Mouse (Mus musculus): ENCODE results near the gene Gm10271.

Gene Gm10271

GRCm38 (mm10) chr10:116980273-116980672 lies 7.9 kb upstream of the Gm10271 start:
- in situ Hi-C loops (cut with MboI; ENCODE audit: unreplicated experiment in 2 of 2), result loop anchor here (5.0 kb wide), 2 partner anchors 52 to 57 kb away; no protein-coding TSS in a partner anchor

- in situ Hi-C loops (cut with MboI; ENCODE audit: unreplicated experiment in 2 of 2), result no loop called here
Measured at GRCm38 (mm10) chr10:116978841-116979240, 6.4 kb upstream of the Gm10271 start.

GRCm38 (mm10) chr10:116977858-116978257 lies 5.4 kb upstream of the Gm10271 start:
- in situ Hi-C loops (cut with MboI; ENCODE audit: unreplicated experiment in 2 of 2), result no loop called here

GRCm38 (mm10) chr10:116977455-116977854 lies 5.0 kb upstream of the Gm10271 start:
- in situ Hi-C loops (cut with MboI; ENCODE audit: unreplicated experiment in 2 of 2), result no loop called here

GRCm38 (mm10) chr10:116968741-116969140 lies 3.7 kb downstream of the Gm10271 start:
- in situ Hi-C loops (cut with MboI; ENCODE audit: unreplicated experiment in 2 of 2), result no loop called here

- in situ Hi-C loops (cut with MboI; ENCODE audit: unreplicated experiment in 2 of 2), result no loop called here
Measured at GRCm38 (mm10) chr10:116966065-116966464, 6.3 kb downstream of the Gm10271 start.

GRCm38 (mm10) chr10:116965297-116965696 lies 7.1 kb downstream of the Gm10271 start:
- in situ Hi-C loops (cut with MboI; ENCODE audit: unreplicated experiment in 2 of 2), result no loop called here

- in situ Hi-C loops (cut with MboI; ENCODE audit: unreplicated experiment in 2 of 2), result no loop called here
Measured at GRCm38 (mm10) chr10:116964571-116964970, 7.8 kb downstream of the Gm10271 start.

- in situ Hi-C loops (cut with MboI; ENCODE audit: unreplicated experiment in 2 of 2), result no loop called here
Measured at GRCm38 (mm10) chr10:116964084-116964483, 8.3 kb downstream of the Gm10271 start.

- in situ Hi-C loops (cut with MboI; ENCODE audit: unreplicated experiment in 2 of 2), result no loop called here
Measured at GRCm38 (mm10) chr10:116962803-116963202, 9.6 kb downstream of the Gm10271 start.

GRCm38 (mm10) chr10:116962152-116962551 lies 10.3 kb downstream of the Gm10271 start:
- in situ Hi-C loops (cut with MboI; ENCODE audit: unreplicated experiment in 2 of 2), result no loop called here

- in situ Hi-C loops (cut with MboI; ENCODE audit: unreplicated experiment in 2 of 2), result no loop called here
Measured at GRCm38 (mm10) chr10:116957867-116958551, 14.4 kb downstream of the Gm10271 start.

GRCm38 (mm10) chr10:116956483-116957158 lies 15.8 kb downstream of the Gm10271 start:
- in situ Hi-C loops (cut with MboI; ENCODE audit: unreplicated experiment in 2 of 2), result no loop called here

GRCm38 (mm10) chr10:116955191-116955590 lies 17.2 kb downstream of the Gm10271 start:
- in situ Hi-C loops (cut with MboI; ENCODE audit: unreplicated experiment in 2 of 2), result no loop called here

- in situ Hi-C loops (cut with MboI; ENCODE audit: unreplicated experiment in 2 of 2), result no loop called here
Measured at GRCm38 (mm10) chr10:116950886-116951285, 21.5 kb downstream of the Gm10271 start.

- in situ Hi-C loops (cut with MboI; ENCODE audit: unreplicated experiment in 2 of 2), result no loop called here
Measured at GRCm38 (mm10) chr10:116950009-116950769, 22.2 kb downstream of the Gm10271 start, which contains the start of gene Rab3ip. Gene Rab3ip (minus strand): TSS chr10:116950769.

- in situ Hi-C loops (cut with MboI; ENCODE audit: unreplicated experiment in 2 of 2), result loop anchor here (5.0 to 25.0 kb wide), 5 partner anchors 88 to 763 kb away; partner anchors contain the start of genes Lrrc10 (in 1 of the 2) and Mdm2 (in 1 of the 2)
Measured at GRCm38 (mm10) chr10:116949111-116950008, 23.0 kb downstream of the Gm10271 start.

- in situ Hi-C loops (cut with MboI; ENCODE audit: unreplicated experiment in 2 of 2), result loop anchor here (5.0 to 25.0 kb wide), 5 partner anchors 89 to 764 kb away; partner anchors contain the start of genes Lrrc10 (in 1 of the 2) and Mdm2 (in 1 of the 2)
Measured at GRCm38 (mm10) chr10:116948414-116948813, 24.0 kb downstream of the Gm10271 start.

- in situ Hi-C loops (cut with MboI; ENCODE audit: unreplicated experiment in 2 of 2), result loop anchor here (5.0 to 25.0 kb wide), 6 partner anchors 87 to 767 kb away; partner anchors contain the start of genes Lrrc10 (in 1 of the 2) and Mdm2 (in 1 of the 2)
Measured at GRCm38 (mm10) chr10:116944940-116945339, 27.5 kb downstream of the Gm10271 start.

GRCm38 (mm10) chr10:116944144-116944543 lies 28.3 kb downstream of the Gm10271 start:
- in situ Hi-C loops (cut with MboI; ENCODE audit: unreplicated experiment in 2 of 2), result loop anchor here (5.0 to 25.0 kb wide), 5 partner anchors 88 to 768 kb away; partner anchors contain the start of genes Lrrc10 (in 1 of the 2) and Mdm2 (in 1 of the 2)
